Mouse (Mus musculus): Measurements from ENCODE around the gene Abcc8.
"Not testable (repeated sequence)": the region's sequence is repeated elsewhere in the genome, so short reads cannot be mapped to it uniquely, and the experiment has no call there.

Gene Abcc8

GRCm38 (mm10) chr7:46179431-46180275 is at the start of gene Abcc8:
Gene Abcc8, minus strand, starts transcription at chr7:46180033.
- no peak for DNase-seq

GRCm38 (mm10) chr7:46226936-46227335 is 47.1 kb upstream of the Abcc8 start:
- no peak for DNase-seq

GRCm38 (mm10) chr7:46226253-46226652 is 46.4 kb upstream of the Abcc8 start:
- peak; percentile 59 to 62 for DNase-seq

GRCm38 (mm10) chr7:46220591-46221129 is 40.8 kb upstream of the Abcc8 start:
- DNase-seq, result no peak

GRCm38 (mm10) chr7:46218415-46218814 is 38.6 kb upstream of the Abcc8 start:
- DNase-seq, result no peak

GRCm38 (mm10) chr7:46216481-46216880 is 36.6 kb upstream of the Abcc8 start:
- no peak for DNase-seq

GRCm38 (mm10) chr7:46210276-46210675 is 30.4 kb upstream of the Abcc8 start:
- DNase-seq, result no peak

GRCm38 (mm10) chr7:46208131-46208530 is 28.3 kb upstream of the Abcc8 start:
- DNase-seq, result no peak

- no peak for DNase-seq
Observed at GRCm38 (mm10) chr7:46204775-46205174, 24.9 kb upstream of the Abcc8 start.

GRCm38 (mm10) chr7:46204046-46204471 is 24.2 kb upstream of the Abcc8 start:
- DNase-seq, result peak; percentile 66 to 67

GRCm38 (mm10) chr7:46201649-46202048 is 21.8 kb upstream of the Abcc8 start:
- no peak for DNase-seq

GRCm38 (mm10) chr7:46200021-46200420 is 20.2 kb upstream of the Abcc8 start:
- DNase-seq, result no peak

- no peak for DNase-seq
Observed at GRCm38 (mm10) chr7:46195356-46195755, 15.5 kb upstream of the Abcc8 start.

- DNase-seq, result peak in 1 of 2 experiments; percentile 7
Observed at GRCm38 (mm10) chr7:46184232-46184631, 4.4 kb upstream of the Abcc8 start.

GRCm38 (mm10) chr7:46181590-46181989 is 1.8 kb upstream of the Abcc8 start:
- DNase-seq, result peak; percentile 51 to 56

GRCm38 (mm10) chr7:46168980-46169379 is 10.9 kb downstream of the Abcc8 start:
- DNase-seq, result not testable (repeated sequence)

- no peak for DNase-seq
Observed at GRCm38 (mm10) chr7:46168402-46168801, 11.4 kb downstream of the Abcc8 start.

- DNase-seq, result no peak
Observed at GRCm38 (mm10) chr7:46167901-46168300, 11.9 kb downstream of the Abcc8 start.

- DNase-seq, result no peak
Observed at GRCm38 (mm10) chr7:46165876-46166275, 14.0 kb downstream of the Abcc8 start.

GRCm38 (mm10) chr7:46162731-46163130 is 17.1 kb downstream of the Abcc8 start:
- DNase-seq, result no peak

- DNase-seq, result no peak
Observed at GRCm38 (mm10) chr7:46162132-46162727, 17.6 kb downstream of the Abcc8 start.

GRCm38 (mm10) chr7:46161615-46162014 is 18.2 kb downstream of the Abcc8 start:
- no peak for DNase-seq

GRCm38 (mm10) chr7:46157746-46158145 is 22.1 kb downstream of the Abcc8 start:
- DNase-seq, result no peak
